Mouse (Mus musculus): ENCODE data around the gene Rora.

- no peak for TF ChIP-seq POLR2A (IDR thresholded peaks at IDR 0.05; ENCODE audit: control insufficient read depth, low read depth, low read length)
- TF ChIP-seq CTCF (IDR thresholded peaks at IDR 0.05; ENCODE audit: control insufficient read depth, insufficient read depth, insufficient replicate concordance, low read depth, low read length), result no peak
Observed at GRCm38 (mm10) chr9:68821388-68821787, 167.8 kb downstream of the Rora start.
